Mouse (Mus musculus): ENCODE measurements around the gene Nudt5. TPM values are rescaled to one million over a fixed set of nuclear protein-coding genes. Genes with fewer than 3 reads are reported as not detected.
A peak's percentile ranks its signal among the peaks of the same experiment; 100 is the strongest.

Gene Nudt5
- total RNA-seq, 2 experiments from 2014 or later: 22.2 to 22.7 TPM

DNA sequence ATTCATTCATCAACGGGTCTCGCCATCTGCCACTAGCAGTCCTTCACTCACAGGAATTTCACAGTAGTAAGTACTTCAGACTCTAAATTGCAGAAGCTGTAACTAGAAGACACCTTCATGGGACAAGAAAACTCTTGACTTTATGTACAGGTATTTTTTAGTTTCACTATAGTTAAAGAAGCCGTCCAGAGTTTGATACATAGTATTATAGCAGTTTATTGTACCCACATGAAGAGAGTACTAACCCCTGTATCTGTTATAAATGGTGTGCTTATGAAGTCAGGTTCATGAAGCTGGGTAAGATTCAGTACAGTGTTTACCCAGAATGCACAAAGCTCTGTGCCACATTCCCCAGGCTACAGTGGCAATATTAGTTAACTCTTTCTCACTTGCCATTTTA, 18.0 kb downstream of the Nudt5 start, which contains the start of gene Gm13199:
Gene Gm13199 (minus strand): TSS at position 101 of the 400 bp plus-strand sequence.
- DNase-seq (ENCODE audit: extremely low spot score in 1 of 2, low spot score in 1 of 2): no peak

DNA sequence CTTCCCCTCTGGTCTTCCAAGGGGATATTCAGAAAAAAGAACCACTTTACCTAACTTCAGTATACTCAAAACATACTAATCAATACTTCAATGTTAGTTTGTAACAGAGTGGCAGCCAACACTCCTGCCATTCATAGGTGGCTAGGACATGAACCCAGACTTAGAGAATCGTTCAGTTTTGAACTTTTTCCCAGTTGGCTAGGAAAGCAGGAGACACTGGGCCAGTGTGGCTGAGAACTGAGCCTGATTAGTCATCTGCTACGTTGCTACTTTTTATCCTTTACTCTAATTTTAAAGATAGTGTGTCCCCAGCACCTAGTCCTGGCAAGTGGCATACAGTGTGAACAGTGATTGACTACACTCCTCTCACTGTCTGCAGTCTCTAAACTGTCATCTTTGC, 22.9 kb downstream of the Nudt5 start:
- DNase-seq (ENCODE audit: extremely low spot score in 1 of 2, low spot score in 1 of 2): no peak

DNA sequence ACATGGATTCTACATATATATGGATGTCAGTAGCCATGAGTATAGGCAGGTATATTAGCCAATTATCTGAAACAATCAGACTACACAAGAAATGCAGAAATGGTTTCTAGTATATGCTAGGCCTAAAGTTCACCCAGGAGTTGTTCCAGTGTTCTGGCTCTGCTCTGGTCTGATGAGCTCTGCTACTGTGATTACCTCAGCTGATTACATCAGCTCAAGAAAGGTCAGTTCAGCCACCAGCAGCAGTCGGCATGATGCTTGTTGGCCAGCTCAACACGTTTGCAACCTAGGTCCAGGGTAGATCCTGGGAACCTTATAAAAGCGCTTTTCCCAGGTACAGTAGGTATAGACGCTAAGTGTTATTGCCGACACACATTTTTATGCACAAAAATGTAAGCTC, 24.9 kb downstream of the Nudt5 start:
- DNase-seq (ENCODE audit: extremely low spot score in 1 of 2, low spot score in 1 of 2): no peak

DNA sequence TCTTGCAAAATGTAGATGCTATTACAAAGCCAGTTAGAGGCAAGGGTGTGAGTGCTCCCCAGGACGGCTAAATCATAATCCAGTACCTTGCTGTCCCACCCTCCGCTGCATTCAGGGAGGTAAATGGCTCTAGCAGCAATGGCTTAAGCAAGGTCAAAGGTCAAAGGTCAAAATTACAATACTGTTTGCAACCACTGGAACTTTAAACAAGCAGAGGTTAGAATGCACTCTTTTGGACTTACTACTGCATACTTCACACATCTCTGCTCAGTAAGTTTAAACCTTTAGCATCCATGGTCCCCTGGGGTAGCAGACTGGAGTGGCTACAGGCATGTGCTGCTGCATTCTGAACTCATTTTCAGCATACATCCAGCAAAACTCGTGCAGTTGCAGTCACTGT, 32.6 kb downstream of the Nudt5 start:
- DNase-seq (ENCODE audit: extremely low spot score in 1 of 2, low spot score in 1 of 2): no peak

DNA sequence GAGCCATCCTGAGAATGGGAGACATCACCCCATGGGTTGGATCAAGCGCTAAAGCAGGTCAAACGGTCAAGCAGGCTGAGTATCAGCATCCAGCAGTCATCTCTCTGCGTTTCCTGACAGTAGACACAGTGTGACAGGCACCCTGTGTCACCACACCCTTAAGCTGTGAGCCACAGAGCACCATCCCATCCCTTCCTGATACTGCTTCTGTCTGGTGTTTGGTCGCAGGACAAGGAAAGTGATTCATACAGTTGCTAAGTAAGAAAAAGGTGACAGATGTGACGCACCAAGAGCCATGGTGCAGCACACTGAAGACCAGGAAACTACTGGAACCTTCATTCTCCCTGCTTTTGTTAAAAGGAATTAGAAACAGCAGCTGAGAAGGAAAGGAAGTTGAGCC, 44.0 kb downstream of the Nudt5 start:
- DNase-seq (ENCODE audit: extremely low spot score in 1 of 2, low spot score in 1 of 2): no peak

DNA sequence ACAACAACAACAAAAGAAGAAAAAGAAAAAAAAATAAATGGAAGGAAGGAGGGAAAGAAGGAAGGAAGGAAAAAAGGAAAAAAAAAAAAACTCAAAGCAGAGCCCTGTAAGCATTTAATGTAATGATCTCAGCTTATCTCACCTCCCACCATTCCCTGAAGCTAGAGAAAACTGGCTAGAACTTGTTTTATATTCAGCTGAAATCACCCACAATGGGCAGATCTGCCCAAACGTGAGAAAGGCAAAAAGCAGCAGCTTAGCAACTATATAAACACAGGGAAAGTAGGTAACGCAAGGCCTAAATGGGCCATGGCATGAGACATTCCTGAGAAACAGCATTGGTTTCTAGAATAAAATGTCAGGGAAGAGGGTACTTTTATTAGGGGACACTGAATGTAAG, 44.6 kb downstream of the Nudt5 start:
- DNase-seq (ENCODE audit: extremely low spot score in 1 of 2, low spot score in 1 of 2): no peak

DNA sequence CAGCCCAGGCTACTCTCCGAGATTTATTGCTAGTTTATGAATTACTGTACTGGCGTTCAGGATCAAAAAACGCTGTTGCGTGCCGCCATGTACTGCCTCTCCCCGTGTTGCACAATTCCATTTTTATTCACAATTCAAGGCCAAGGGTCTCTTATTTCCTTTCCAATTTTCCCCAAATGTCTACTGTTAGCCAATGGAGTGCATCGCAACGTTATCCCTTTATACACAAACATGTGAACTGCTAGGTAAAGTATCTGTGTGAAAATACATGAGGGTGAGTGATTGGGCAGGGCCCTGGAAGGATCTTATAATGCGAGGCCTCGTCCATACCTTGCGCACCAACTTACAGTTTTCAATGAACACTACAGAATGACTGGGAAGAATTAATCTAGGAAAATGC, 49.5 kb downstream of the Nudt5 start:
- no peak for DNase-seq (ENCODE audit: extremely low spot score in 1 of 2, low spot score in 1 of 2)

DNA sequence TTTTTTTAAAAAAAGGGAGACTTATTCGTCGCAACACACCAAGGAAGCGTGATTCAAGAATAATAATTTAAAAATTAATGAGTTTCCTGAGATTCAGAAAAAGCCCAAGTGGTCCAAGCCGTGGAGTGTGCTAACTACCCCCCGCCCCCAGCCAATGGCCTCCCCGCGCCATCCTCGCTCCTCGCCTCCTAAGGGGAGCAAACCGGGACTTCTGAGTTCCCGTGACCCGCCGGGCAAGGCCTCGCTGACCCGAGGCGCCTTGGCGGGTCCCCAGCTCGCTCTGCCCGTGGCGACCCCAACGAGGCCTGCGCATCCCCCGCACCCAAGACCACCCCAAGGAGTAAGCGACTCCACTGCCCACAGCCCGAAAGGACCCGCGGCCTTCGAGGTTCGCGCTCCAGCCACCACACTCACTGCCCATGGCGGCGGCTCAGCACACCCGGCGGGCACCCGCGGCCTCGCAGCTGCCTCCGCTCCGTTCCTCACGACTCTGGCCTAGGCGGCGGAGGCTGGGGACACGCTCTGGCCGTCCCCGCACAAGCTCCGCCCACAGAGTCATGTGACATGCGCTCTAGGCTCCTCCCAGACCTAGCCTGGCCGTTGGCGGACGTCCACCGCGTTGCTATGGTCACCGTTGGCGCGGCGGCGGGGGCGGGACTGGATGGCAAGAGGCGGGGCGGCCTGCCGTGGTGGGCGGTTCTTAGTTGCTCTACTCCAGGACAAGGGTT, 50.2 kb downstream of the Nudt5 start, which contains the start of gene Sec61a2:
Gene Sec61a2 (minus strand): TSS at position 590 of the 728 bp plus-strand sequence.
- peak; percentile 100 for DNase-seq (ENCODE audit: extremely low spot score in 1 of 2, low spot score in 1 of 2)

DNA sequence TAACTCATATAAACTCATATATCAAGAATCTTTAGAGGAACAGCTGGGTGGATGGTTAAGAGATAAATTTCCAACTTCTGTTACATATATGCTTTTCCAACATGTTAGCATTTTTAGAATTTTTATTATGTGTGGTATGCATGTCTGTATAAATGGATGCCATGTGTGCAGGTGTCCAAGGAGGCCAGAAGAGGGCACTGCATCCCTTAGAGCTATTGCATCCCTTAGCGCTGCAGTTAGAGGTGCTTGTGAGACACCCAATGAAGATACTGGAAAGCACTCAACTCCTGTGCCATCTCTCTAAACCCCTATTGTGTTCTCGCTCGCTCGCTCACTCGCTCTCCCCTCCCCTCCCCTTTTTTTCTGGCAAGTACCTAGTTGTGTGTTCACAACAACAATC, 55.3 kb downstream of the Nudt5 start:
- DNase-seq (ENCODE audit: extremely low spot score in 1 of 2, low spot score in 1 of 2): no peak

DNA sequence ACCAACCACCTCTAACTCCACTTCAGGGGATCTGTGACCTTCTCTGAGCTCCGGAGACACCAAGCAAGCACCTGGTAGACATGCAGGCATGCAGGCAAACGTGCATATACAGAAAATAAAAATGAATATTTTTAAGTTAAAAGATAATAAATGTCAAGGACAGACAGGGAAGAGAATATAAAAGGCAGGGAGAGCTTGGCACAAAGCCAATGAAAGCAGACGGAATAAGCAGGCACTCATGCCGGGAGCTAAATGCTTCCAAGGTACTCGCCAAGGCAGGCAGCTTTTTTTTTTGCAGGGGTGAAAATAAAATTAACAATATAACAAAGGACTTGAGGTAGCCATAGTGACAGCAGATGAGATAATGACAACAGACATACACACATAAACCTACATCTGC, 61.3 kb downstream of the Nudt5 start:
- peak in 1 of 2 experiments; percentile 37 for DNase-seq (ENCODE audit: extremely low spot score in 1 of 2, low spot score in 1 of 2)

DNA sequence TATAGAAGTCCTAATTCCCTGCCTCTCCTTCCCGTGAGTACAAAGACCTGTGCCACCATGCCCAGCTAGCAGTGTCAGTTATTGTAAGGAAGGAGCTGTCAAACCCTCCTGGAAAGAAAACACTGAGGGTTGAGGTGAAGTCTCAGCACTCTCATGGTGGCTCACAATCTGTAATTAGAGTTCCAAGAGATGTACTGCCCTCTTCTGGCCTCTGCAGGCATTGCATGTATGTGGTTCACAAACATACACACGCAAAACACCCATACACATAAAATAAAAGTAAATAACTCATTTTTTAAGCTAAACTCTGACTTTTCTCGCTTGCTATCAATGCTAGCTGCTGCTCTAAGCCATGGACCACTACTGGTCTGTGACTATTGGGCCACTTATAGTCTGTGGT, 61.8 kb downstream of the Nudt5 start:
- DNase-seq (ENCODE audit: extremely low spot score in 1 of 2, low spot score in 1 of 2): peak in 1 of 2 experiments; percentile 40

DNA sequence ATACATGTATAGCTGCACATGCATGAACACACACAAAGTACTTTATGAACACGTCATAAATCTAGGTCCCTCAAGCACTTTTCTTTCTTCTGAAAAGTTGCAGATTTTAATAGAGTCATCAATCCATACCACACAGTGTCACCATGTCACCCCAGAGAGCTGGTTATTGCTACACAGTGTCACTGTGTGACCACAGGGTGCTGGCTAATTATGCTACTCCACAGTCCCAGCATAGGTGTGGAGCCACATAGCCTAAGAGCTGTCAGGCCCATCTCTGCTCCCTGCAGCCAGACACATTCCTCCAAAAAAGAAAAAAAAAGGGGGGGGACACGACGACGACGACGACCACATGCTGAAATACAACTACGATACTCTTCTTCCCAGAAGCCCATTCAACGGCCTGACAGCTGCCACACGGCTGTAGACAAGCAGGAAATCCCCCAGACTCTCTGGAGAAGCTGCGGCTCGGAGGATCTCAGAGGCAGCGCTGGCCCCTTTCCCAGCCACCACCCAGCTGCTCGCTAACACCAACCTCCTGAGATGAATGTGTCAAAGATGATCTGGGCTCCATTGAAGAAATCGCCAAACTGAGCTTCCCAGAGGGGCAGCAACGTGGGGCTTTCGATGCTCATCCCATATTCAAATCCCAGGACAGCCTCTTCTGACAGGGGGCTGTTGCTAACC, 66.6 kb downstream of the Nudt5 start:
- no peak for DNase-seq (ENCODE audit: extremely low spot score in 1 of 2, low spot score in 1 of 2)

Other genes starting within 250 kb of the Nudt5 start
- gene Camk1d, start 130.5 kb upstream of the Nudt5 start, total RNA-seq (2021): 100 to 1,000 TPM; 146 to 154 TPM
- 100 to 1,000 TPM; 126 to 140 TPM for gene Cdc123, start 145 bp downstream of the Nudt5 start, total RNA-seq (2021)
- 1 to 10 TPM in 1 of 2 experiments, under 1 TPM in 1; 0.89 to 2.5 TPM for gene Gm13199, start 17.9 kb downstream of the Nudt5 start, total RNA-seq (2021)
- gene Sec61a2, start 50.4 kb downstream of the Nudt5 start, total RNA-seq (2021): 100 to 1,000 TPM in 1 of 2 experiments, 10 to 100 TPM in 1; 76.2 to 103 TPM
- 10 to 100 TPM in 1 of 2 experiments, 1 to 10 TPM in 1; 8.3 to 12.0 TPM for gene Dhtkd1, start 97.8 kb downstream of the Nudt5 start, total RNA-seq (2021)
- 10 to 100 TPM; 33.1 to 38.1 TPM for gene Upf2, start 106.5 kb downstream of the Nudt5 start, total RNA-seq (2021)

Data from layer of hippocampus, postnatal 25 days (tissue).